Mouse (Mus musculus): ENCODE results near the gene Obscn. TPM values are rescaled to one million over a fixed set of nuclear protein-coding genes. Genes with fewer than 3 reads are reported as not detected.
A peak's percentile ranks its signal among the peaks of the same experiment; 100 is the strongest.

Gene Obscn
- polyA plus RNA-seq (2015; fragmentation: Nextera tagmentation; extraction: Ambion mirVana) = 0.29 and 0.36 TPM in 2 replicates

DNA sequence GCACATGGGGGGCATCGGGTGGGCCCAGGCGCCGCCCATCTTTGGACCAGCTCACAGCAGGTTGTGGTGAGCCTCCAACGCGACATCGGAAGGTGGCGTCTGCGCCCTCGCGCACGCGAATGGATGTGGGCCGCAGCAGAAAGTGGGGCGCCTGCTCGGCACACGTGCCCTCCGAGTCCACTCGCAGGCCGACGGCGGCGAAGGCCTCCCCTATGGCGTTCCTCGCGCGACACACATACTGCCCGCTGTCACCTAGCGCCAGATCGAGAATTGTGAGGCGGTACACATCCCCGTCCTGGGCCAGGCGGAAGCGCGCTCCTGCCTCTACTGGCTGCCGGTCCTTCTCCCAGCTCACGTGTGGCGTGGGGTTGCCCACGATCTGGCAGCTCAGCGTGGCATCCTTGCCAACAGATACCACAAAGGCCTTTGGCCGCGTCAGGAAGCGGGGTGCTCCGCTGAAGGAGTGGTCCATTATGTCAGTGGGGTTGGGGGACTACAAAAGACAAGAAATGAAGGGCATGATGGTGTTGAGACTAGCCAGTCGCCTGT, at the start of gene Obscn:
Gene Obscn, minus strand, starts transcription at position 499 of the 549 bp plus-strand sequence.
- Histone ChIP-seq H3K4me1 (ENCODE audit: control insufficient read depth, insufficient read depth, low read length) (no peaks in the 10 kb centered on the region), H3K4me2 (ENCODE audit: low read length) (peak within 1 kb of the TSS; percentile 59), H3K9ac (ENCODE audit: low read depth, low read length) (peak within 1 kb of the TSS; percentile 33), H3K27ac (ENCODE audit: low read length) (no peak within 1 kb of the TSS), H3K4me3 (ENCODE audit: low read depth, low read length) (peak within 1 kb of the TSS; percentile 31), H3K27me3 (ENCODE audit: control insufficient read depth, insufficient read depth, low read depth, low read length) (peaks cover 54% of the 10 kb centered on the region), H3K9me3 (replicated peaks; ENCODE audit: control insufficient read depth, low read length, poor library complexity, severe bottlenecking) (no peaks in the 10 kb centered on the region), H3K36me3 (ENCODE audit: control insufficient read depth, insufficient read depth, low read length) (no peaks in the 10 kb centered on the region)
- 16% methylated on average over 44 of the region's 44 CpGs for WGBS
- no peak for ATAC-seq

DNA sequence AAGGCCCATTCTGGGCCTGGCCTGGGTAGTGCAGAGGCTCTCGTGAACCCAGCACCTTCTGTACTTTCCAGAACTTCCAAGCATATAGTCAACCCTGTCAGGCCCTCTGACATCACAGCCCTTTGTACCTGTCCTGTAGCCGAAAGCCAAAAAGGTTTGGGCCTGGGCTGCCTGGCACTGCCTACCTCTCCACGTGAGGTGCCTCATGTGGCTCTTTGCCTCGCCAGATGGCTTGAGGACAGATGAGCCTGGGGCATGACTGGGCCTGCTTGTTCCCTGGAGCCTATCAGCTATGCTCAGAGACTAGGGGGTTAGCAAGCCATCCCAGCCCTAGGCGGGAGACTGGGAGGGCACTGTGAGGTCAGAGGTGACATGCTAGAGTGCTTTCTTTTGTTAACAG, 49.3 kb upstream of the Obscn start:
- H3K9me3 ChIP-seq (replicated peaks; ENCODE audit: control insufficient read depth, low read length, poor library complexity, severe bottlenecking) = no peaks in the 10 kb centered on the region
- no peaks in the 10 kb centered on the region for H3K27me3 ChIP-seq (ENCODE audit: control insufficient read depth, insufficient read depth, low read depth, low read length)
- WGBS = 80% methylated on average over 5 of the region's 5 CpGs
- H3K4me2 ChIP-seq (ENCODE audit: low read length) = no peak overlapping the region
- H3K27ac ChIP-seq (ENCODE audit: low read length) = no peak overlapping the region
- H3K36me3 ChIP-seq (ENCODE audit: control insufficient read depth, insufficient read depth, low read length) = peaks cover 21% of the 10 kb centered on the region
- no peak overlapping the region for H3K4me3 ChIP-seq (ENCODE audit: low read depth, low read length)
- H3K9ac ChIP-seq (ENCODE audit: low read depth, low read length) = no peak overlapping the region
- H3K4me1 ChIP-seq (ENCODE audit: control insufficient read depth, insufficient read depth, low read length) = peaks cover 10% of the 10 kb centered on the region
- ATAC-seq = no peak

DNA sequence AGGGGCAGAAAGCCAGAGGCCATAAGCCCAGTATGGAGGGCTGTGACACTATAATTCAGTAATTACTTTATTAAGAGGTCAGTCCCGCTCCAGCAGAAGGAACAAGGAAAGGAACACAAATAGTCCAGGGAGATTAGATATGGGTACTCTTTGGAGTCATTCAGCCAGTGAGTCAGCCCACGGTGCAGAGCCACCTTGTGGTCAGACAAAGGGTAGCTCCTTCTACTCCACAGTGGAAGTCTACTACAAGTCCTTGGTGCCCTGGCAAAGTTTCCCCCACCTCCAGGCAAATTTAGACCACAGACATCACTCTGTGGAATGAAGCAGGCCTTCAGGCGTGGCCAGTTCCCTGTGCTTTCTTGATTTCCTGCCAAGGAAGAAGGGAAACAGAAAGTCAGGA, 47.6 kb upstream of the Obscn start:
- Histone ChIP-seq H3K9ac (ENCODE audit: low read depth, low read length) (no peak overlapping the region), H3K36me3 (ENCODE audit: control insufficient read depth, insufficient read depth, low read length) (peaks cover 21% of the 10 kb centered on the region), H3K4me1 (ENCODE audit: control insufficient read depth, insufficient read depth, low read length) (no peaks in the 10 kb centered on the region), H3K4me2 (ENCODE audit: low read length) (no peak overlapping the region), H3K4me3 (ENCODE audit: low read depth, low read length) (no peak overlapping the region), H3K27ac (ENCODE audit: low read length) (no peak overlapping the region), H3K9me3 (replicated peaks; ENCODE audit: control insufficient read depth, low read length, poor library complexity, severe bottlenecking) (no peaks in the 10 kb centered on the region), H3K27me3 (ENCODE audit: control insufficient read depth, insufficient read depth, low read depth, low read length) (peaks cover 1% of the 10 kb centered on the region; the same call in 1 of the 2 replicates)
- WGBS = 35% methylated on average over 3 of the region's 3 CpGs
- ATAC-seq = no peak

DNA sequence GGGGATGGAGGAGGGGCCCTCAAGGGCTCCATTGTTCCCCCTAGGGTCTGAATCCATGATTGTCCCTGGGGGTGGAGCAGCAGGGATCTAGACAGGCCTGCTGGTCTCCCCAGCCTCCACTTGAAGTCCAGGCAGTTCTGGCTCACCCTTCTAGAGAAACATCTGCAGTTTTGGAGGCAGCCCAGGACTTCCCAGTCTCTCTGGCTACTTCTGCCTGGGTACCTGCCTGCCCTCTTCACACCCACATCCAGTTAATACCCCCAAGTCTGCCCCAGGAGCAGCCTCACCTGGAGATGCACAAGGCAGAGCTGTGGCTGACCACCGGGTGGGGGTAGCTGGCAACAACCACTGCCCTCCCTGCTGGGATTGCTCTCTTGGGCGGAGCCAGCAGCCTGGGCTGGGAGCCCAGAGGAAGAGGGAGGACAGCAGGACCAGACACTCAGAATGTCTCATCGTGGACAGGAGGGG, 46.7 kb upstream of the Obscn start, which contains the start of gene Gjc2:
Gene Gjc2, minus strand, starts transcription at position 350 of the 468 bp plus-strand sequence.
- Histone ChIP-seq H3K9ac (ENCODE audit: low read depth, low read length) (no peak within 1 kb of the TSS), H3K4me3 (ENCODE audit: low read depth, low read length) (no peak within 1 kb of the TSS), H3K9me3 (replicated peaks; ENCODE audit: control insufficient read depth, low read length, poor library complexity, severe bottlenecking) (no peaks in the 10 kb centered on the region), H3K36me3 (ENCODE audit: control insufficient read depth, insufficient read depth, low read length) (peaks cover 21% of the 10 kb centered on the region), H3K27ac (ENCODE audit: low read length) (no peak within 1 kb of the TSS), H3K4me2 (ENCODE audit: low read length) (no peak within 1 kb of the TSS), H3K4me1 (ENCODE audit: control insufficient read depth, insufficient read depth, low read length) (no peaks in the 10 kb centered on the region), H3K27me3 (ENCODE audit: control insufficient read depth, insufficient read depth, low read depth, low read length) (peaks cover 10% of the 10 kb centered on the region)
- no peak for ATAC-seq
- 35% methylated on average over 3 of the region's 3 CpGs for WGBS

DNA sequence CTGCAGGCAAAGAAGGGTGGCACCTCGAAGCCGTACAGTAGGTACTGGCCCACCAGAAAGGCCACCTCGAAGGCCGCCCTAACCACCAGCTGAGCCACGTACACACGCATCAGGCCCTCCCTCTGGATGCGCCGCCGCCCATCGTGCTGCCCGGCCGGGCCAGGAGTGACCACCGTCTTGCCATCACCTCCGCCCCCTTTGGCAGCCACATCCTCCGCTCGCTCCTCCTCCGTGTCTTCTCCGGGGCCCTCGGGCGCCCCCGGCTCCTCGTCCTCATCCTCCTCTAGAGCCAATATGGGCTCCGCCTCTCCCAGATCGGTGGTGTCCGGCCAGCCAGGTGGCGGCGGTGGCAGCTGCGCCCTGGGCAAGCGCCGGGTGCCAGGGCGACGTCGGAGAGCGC, 40.7 kb upstream of the Obscn start:
- Histone ChIP-seq H3K27ac (ENCODE audit: low read length) (no peak overlapping the region), H3K36me3 (ENCODE audit: control insufficient read depth, insufficient read depth, low read length) (no peaks in the 10 kb centered on the region), H3K9ac (ENCODE audit: low read depth, low read length) (no peak overlapping the region), H3K9me3 (replicated peaks; ENCODE audit: control insufficient read depth, low read length, poor library complexity, severe bottlenecking) (no peaks in the 10 kb centered on the region), H3K27me3 (ENCODE audit: control insufficient read depth, insufficient read depth, low read depth, low read length) (peaks cover 46% of the 10 kb centered on the region), H3K4me1 (ENCODE audit: control insufficient read depth, insufficient read depth, low read length) (no peaks in the 10 kb centered on the region), H3K4me3 (ENCODE audit: low read depth, low read length) (no peak overlapping the region), H3K4me2 (ENCODE audit: low read length) (no peak overlapping the region)
- WGBS = 7% methylated on average over 31 of the region's 34 CpGs
- ATAC-seq = no peak

DNA sequence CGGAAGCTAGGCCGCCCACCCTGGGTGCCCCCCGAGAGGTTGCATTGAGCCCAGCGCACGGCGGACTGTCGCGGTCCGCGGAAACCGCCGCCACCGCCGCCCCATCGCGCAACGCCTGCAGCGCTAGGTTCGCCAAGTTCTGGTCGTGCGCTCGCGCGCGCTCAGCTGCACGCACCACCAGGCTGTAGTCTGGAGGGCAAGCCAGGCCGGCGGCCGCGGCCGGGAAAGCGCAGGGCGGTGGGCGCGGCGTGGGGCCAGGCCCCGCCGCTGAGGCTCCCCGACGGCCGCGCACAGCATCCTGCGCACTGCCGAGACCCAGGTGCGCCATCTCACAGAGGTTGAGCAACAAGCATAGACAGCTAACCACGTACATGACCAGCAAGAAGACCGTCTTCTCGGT, 40.3 kb upstream of the Obscn start:
- H3K9me3 ChIP-seq (replicated peaks; ENCODE audit: control insufficient read depth, low read length, poor library complexity, severe bottlenecking) = no peaks in the 10 kb centered on the region
- ATAC-seq = no peak
- no peaks in the 10 kb centered on the region for H3K36me3 ChIP-seq (ENCODE audit: control insufficient read depth, insufficient read depth, low read length)
- no peak overlapping the region for H3K4me2 ChIP-seq (ENCODE audit: low read length)
- no peak overlapping the region for H3K9ac ChIP-seq (ENCODE audit: low read depth, low read length)
- H3K4me1 ChIP-seq (ENCODE audit: control insufficient read depth, insufficient read depth, low read length) = no peaks in the 10 kb centered on the region
- H3K27me3 ChIP-seq (ENCODE audit: control insufficient read depth, insufficient read depth, low read depth, low read length) = peaks cover 46% of the 10 kb centered on the region
- 2% methylated on average over 45 of the region's 48 CpGs for WGBS
- no peak overlapping the region for H3K4me3 ChIP-seq (ENCODE audit: low read depth, low read length)
- H3K27ac ChIP-seq (ENCODE audit: low read length) = no peak overlapping the region

DNA sequence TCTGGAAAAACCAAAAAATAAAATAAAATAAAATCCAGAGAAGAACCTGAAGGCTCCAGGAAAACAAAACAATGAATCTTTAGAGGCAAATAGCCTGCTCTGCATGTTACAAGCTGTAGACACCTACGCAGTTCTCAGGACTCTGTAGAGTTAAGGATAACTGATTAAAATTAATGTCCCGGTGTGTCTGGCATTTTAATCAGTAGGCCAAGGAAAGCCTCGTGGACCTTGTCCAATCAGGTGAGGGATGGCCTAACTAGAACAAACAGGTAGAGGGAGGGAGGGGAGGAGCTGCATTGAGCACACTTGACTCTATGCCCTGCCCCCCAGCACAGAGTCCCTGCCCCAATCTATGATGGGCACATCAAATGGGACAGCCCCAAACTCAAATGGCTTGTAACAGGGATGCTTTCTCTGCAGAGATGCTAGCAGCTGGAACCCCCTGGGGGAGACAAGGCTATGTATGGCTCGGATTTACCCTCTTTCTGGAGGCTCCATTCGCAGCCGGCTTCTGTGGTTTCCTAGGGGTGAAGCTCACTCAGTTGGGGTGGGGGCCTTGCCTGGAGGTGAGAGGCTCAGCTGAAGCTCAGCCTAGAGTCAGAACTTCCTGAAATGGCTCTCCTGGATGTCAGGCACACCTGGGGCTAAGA, 38.1 kb upstream of the Obscn start:
- no peak overlapping the region for H3K27ac ChIP-seq (ENCODE audit: low read length)
- no peaks in the 10 kb centered on the region for H3K9me3 ChIP-seq (replicated peaks; ENCODE audit: control insufficient read depth, low read length, poor library complexity, severe bottlenecking)
- 42% methylated on average over 6 of the region's 6 CpGs for WGBS
- H3K36me3 ChIP-seq (ENCODE audit: control insufficient read depth, insufficient read depth, low read length) = no peaks in the 10 kb centered on the region
- no peaks in the 10 kb centered on the region for H3K4me1 ChIP-seq (ENCODE audit: control insufficient read depth, insufficient read depth, low read length)
- no peak overlapping the region for H3K4me3 ChIP-seq (ENCODE audit: low read depth, low read length)
- H3K4me2 ChIP-seq (ENCODE audit: low read length) = no peak overlapping the region
- H3K27me3 ChIP-seq (ENCODE audit: control insufficient read depth, insufficient read depth, low read depth, low read length) = peaks cover 46% of the 10 kb centered on the region
- no peak overlapping the region for H3K9ac ChIP-seq (ENCODE audit: low read depth, low read length)
- no peak for ATAC-seq

DNA sequence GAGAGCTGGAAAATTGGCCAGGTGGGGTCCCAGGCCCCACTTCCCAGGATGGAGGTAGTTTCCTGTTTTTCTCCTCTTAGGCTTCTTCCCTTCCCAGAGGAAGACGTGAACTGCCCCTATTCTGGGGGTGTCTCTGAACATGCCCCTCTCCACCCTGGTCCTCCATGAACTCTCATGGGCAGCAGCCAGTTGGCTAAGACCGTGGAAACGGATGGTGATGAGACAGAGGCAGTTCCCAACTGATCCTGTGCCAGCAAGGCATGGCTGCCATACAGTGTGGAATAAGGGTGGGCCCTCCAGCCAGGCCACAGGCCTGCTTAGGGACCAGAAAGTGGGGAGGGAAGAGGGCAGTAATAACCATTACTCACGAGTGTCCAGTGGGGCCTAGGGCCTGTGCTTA, 34.3 kb upstream of the Obscn start:
- Histone ChIP-seq H3K9me3 (replicated peaks; ENCODE audit: control insufficient read depth, low read length, poor library complexity, severe bottlenecking) (no peaks in the 10 kb centered on the region), H3K27me3 (ENCODE audit: control insufficient read depth, insufficient read depth, low read depth, low read length) (peaks cover 12% of the 10 kb centered on the region), H3K4me3 (ENCODE audit: low read depth, low read length) (no peak overlapping the region), H3K4me1 (ENCODE audit: control insufficient read depth, insufficient read depth, low read length) (no peaks in the 10 kb centered on the region), H3K36me3 (ENCODE audit: control insufficient read depth, insufficient read depth, low read length) (no peaks in the 10 kb centered on the region), H3K27ac (ENCODE audit: low read length) (no peak overlapping the region), H3K4me2 (ENCODE audit: low read length) (no peak overlapping the region), H3K9ac (ENCODE audit: low read depth, low read length) (no peak overlapping the region)
- ATAC-seq = no peak
- WGBS = 60% methylated on average over 4 of the region's 4 CpGs

DNA sequence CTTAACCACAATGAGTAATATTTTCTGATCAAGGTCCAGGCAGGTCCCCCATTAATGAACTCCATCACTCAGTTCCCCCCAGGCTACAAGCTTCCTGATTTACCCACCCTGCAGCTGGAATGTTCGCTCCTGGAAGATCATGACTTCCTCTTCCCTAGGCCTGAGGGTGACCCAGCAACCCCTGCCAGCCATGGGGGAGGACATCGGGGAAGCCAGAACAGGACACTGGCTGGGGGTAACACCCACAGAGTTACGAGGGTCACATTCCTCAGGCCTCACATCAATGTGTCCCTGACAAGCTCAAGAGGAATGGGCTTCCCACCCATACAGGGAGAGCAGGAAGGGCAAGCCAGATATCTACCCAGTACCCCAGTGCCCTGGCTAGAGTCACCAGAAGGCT, 33.6 kb upstream of the Obscn start:
- no peak for ATAC-seq
- no peak overlapping the region for H3K4me3 ChIP-seq (ENCODE audit: low read depth, low read length)
- no peak overlapping the region for H3K27ac ChIP-seq (ENCODE audit: low read length)
- no peak overlapping the region for H3K4me2 ChIP-seq (ENCODE audit: low read length)
- H3K9me3 ChIP-seq (replicated peaks; ENCODE audit: control insufficient read depth, low read length, poor library complexity, severe bottlenecking) = no peaks in the 10 kb centered on the region
- no peaks in the 10 kb centered on the region for H3K4me1 ChIP-seq (ENCODE audit: control insufficient read depth, insufficient read depth, low read length)
- peaks cover 6% of the 10 kb centered on the region for H3K27me3 ChIP-seq (ENCODE audit: control insufficient read depth, insufficient read depth, low read depth, low read length)
- no peak overlapping the region for H3K9ac ChIP-seq (ENCODE audit: low read depth, low read length)
- 74% methylated on average over 3 of the region's 3 CpGs for WGBS
- no peaks in the 10 kb centered on the region for H3K36me3 ChIP-seq (ENCODE audit: control insufficient read depth, insufficient read depth, low read length)

All from midbrain, embryonic 16.5 days (tissue).